Mouse (Mus musculus) left cerebral cortex, postnatal 4 days (tissue): Measurements from ENCODE around the gene Tmem94. TPM values are rescaled to one million over a fixed set of nuclear protein-coding genes. Genes with fewer than 3 reads are reported as not detected.
"Not testable (repeated sequence)": the region's sequence is repeated elsewhere in the genome, so short reads cannot be mapped to it uniquely, and the experiment has no call there.

Experiments
- DNase-seq: peaks from one replicate; pipeline ENCODE4 v3.0.0-alpha.2; 2022
- intact Hi-C: fragments of 180-260 bp; cut with DNase I; formaldehyde crosslinking; loops from one replicate; pipeline ENCODE4 v1.15.1; 2025
- total RNA-seq, 2 experiments: library from RNA; stranded (reverse); gene quantifications; 2 replicates each; pipeline ENCODE4 v1.2.3; 2021

Tmem94 gene
- total RNA-seq, result 10 to 100 TPM; 37.3 to 44.1 TPM

DNA sequence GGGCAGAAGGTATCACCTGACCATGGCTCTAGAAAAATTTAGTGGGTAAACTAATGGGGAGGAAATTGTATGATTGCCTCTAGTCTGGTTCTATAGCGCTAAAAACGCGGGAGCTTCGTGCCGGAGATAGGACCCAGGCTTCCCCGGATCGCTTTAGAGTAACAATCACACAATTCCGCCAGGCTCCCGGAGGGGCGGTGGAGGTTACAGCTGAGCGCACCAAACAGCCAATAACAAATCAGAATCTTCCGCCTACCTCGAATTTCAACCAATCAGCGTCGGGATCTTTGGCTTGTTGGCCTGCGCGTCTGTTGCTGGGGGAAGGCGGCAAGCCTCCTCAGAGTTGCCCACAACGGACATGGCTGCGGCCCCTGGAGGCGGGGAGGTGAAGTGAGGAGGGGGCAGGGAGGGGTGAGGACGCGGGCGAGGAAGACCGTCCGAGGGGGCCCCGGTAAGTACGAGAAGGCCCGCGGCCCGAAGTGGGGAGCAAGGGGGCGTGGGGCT, at the start of gene Tmem94:
TSS of gene Tmem94 (plus strand) at position 331 of the 504 bp plus-strand sequence.
- peak; percentile 97 for DNase-seq
- intact Hi-C loops, result loop anchor here (5.0 kb wide), 1 partner anchor 47 kb away; the partner anchor contains the start of genes Caskin2 and Tsen54

DNA sequence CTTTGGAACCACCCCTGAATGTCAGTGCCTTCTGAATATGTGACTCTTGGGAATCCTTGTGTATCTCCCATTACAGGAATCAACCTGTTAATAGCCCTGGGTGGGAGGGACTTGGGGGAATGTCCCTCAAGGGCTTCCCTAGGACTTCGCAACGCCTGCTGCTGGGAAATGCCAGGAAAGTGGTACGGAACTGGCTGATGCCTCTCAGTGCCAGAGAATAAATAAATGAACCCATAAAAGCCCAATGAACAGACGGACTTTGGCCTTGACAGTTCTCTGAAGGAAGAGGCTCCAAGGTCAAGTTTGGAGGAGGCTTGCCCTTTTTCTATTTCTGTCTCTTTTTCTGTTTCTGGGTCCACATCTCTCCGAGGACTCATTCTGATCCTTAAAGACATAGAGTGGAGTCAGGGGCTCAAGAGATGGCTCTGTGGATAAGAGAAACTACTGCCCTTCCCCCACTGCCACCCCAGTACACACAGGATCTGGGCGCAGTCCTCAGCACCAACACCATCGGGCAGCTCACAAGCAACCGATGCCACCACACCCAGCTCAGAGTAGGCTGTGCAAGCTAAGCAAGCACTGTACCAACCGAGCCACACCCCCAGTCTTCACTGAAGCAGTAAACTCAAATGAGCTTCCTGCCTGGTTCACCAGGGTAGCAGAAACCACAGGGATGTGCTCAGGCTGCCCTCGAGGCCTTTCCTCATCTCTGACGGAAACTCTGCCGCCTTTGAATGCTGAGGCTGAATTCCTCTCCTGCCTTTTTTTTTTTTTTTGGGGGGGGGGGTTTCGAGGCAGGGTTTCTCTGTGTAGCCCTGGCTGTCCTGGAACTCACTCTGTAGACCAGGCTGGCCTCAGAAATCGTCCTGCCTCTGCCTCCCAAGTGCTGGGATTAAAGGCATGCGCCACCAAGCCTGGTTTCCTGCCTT, 48.6 kb upstream of the Tmem94 start:
- DNase-seq, result no peak
- intact Hi-C loops, result no loop called here

DNA sequence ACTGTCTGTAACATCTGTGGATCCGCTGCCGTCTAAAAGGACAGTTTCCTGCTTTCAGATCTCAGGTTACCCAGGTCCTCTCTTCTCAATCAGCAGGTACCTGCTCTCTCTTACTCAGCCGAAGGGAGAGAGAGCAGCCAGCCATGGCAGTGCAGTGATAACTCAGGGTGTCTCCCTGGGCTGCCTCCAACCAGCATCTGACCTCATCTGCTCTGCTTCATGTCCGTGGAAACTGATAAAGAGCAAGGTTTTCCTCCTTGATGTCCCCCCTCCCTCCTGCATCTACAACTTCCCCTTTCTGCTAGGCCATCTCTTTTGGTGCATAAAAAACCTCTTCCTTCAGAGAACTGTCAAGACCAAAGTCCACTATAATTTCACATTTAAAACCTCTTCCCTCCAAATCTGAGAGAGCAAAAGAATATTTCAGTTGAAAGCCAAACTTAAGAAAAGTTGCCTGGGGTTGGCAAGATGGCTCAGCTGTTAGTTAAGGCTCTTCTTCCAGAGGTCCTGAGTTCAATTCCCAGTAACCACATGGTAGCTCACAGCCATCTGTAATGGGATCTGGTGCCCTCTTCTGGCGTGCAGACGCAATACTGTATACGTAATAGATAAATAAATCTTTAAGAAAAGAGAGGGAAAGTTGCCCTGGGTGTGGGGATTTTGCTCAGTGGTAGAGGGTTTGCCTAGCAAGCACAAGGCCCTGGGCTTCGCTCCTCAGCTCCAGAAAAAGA, 47.4 kb upstream of the Tmem94 start:
- DNase-seq, result no peak
- intact Hi-C loops, result no loop called here

DNA sequence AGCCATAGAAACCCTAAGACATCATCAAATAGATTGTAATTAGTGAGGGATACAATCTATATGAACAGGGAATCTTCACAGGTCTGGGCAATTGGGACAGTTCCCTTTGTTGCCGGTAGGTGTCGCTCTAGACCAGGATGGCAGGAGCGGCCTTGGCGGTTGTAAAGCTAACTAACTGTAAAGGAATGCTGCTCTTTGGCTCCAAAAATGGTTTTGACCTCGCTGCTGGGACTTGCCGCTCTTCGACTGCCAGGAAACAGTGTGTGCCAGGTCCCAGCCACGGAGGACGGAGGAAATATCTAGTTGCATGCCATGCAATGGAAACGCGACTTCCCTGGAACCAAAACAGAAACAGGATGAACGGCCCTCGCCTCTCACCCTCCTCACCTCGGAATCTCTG, 42.6 kb upstream of the Tmem94 start:
- peak; percentile 76 for DNase-seq
- intact Hi-C loops, result loop anchor here (2.0 kb wide), 1 partner anchor 92 kb away; the partner anchor contains the start of gene Tsen54

DNA sequence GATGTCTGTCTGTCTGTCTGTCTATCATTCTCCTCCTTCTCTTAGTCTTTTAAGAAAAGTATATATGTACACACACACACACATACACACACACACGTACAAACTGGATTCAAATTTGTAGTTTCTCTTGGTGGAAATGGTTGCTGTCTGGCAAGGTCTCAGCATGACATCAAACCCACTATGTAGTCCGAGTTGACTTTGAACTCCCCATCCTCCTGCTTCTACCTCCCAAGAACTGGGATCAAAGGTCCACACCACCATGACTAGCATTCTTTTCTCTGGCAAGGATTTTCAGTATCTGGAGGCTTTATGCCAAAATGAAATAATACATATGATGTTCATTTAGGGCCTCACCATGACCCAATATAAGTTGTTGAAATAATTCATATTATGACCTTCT, 42.0 kb upstream of the Tmem94 start:
- intact Hi-C loops, result loop anchor here (2.0 kb wide), 1 partner anchor 92 kb away; the partner anchor contains the start of gene Tsen54
- no peak for DNase-seq

DNA sequence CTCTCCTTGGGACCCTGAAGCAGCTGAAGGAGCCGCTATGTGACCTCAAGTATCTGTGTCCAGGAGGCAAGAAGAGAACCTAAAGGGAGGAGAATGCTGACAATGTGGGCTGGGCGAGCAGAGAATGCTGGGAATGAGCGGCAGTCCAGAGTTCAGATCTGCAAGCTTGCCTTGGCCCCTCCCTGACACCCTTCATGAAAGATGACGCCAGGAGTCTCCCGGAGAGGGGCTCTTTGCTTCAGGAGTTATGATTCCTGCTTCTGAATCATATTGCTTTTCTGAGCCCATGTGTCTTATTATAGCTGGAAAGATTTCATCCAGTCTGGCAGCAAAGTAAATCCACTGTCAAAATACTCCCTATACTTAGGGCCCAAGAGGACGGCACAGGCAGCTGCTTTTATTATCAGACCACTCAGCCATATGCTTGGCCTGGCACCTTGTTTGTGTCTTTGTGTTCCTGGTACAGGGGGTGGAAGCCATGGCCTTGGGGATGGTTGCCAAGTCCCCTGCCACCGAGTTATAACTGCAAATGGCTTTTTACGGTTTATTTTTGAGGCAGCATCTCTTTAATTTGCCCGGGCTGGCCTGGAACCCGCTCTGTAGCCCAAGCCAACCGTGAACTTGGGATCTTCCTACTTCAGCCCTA, 31.1 kb upstream of the Tmem94 start:
- DNase-seq, result peak; percentile 60
- intact Hi-C loops, result no loop called here

DNA sequence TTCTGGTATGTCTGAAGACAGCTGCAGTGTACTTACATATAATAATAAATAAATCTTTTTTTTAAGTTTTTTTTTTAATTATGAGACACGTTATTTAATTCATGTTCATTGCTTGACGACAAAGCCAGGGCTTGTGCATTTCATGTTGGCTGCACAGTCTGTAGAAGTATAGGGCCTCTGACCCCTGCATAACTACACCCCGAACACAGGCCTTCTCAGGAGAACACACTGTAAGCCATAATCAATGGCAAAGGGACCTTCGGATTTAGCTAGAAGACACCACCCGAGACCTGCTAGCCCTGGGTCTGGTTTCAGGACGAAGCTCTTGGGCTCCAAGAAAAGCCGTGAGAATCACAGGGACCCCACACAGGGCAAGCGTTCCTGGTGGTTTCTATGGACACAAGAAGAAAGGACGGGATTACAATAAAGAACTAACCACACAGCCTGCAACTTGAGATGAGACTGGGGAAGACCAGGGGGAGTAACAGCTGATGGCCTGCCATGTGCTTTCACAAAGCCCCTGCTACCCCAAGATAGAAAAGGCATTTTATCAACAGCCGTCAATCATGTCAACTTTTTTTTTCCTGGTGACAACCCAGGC, 27.5 kb upstream of the Tmem94 start:
- intact Hi-C loops, result no loop called here
- DNase-seq, result no peak

DNA sequence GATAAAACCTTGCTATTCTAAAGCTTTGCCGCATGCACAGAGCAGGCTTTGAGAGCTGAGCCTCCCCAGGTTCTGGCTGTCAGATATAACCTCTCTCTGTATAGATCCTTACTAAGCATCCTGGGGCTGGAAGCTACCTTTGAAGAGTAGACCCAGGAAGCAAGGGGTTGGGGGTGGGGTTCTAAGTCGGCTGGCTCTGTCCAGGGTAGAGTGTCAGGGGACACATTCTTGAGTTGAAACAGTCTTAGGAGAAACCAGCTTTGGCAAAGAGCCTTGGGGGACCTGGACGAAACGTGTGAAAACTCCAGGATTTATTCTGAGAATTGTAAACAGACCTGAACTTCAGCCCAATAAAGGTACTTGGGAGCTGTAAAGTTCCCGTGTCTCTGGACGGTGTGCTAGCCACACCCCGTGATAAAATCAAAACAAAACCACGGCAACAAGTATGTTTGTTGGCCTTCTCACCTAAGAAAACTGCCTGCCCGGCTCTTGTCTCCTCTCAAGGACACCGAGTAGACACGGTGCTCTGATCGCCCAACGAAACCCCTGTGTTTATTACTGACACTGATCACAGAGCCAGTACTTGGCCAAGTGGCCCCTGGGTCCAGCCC, 26.9 kb upstream of the Tmem94 start:
- intact Hi-C loops, result no loop called here
- no peak for DNase-seq

DNA sequence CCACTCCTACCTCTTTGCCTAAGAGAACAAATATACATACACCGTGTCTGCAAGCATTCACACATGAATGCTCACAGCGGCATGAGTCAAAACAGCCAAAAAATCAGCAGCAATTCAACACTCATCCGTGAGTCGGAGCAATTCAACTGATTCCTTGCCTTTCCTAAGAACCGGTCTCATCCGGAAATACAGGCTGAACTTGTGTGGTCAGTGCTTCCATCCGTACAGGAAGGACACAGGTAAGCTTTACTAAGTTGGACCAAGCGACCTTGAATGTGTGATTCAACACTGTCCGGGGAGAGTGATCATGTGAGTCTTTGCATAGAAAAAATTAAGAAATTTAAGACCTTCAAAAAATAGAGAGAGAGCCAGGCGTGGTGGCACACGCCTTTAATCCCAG, 24.2 kb upstream of the Tmem94 start:
- no peak for DNase-seq
- intact Hi-C loops, result loop anchor here (1.0 kb wide), 1 partner anchor 13 kb away; no protein-coding TSS in a partner anchor

DNA sequence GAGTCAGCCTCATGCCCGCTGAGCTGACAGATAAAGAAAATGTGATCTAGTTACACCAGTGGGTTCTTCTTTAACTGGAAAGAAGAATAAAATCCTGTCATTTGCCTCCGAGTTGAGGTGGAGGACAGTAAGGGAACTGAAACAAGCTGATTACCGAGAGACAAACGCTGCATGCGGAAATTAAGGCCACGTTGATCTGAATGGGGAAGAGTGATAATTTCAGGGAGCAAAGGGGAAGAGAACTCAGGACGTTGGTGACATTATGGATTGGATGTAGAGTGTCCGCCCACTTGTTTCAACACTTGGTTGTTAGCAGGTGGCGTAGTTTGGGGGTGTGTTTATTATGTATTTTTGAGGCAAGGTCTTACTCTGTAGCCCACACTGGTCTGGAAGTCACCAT, 22.3 kb upstream of the Tmem94 start:
- DNase-seq, result no peak
- intact Hi-C loops, result no loop called here

DNA sequence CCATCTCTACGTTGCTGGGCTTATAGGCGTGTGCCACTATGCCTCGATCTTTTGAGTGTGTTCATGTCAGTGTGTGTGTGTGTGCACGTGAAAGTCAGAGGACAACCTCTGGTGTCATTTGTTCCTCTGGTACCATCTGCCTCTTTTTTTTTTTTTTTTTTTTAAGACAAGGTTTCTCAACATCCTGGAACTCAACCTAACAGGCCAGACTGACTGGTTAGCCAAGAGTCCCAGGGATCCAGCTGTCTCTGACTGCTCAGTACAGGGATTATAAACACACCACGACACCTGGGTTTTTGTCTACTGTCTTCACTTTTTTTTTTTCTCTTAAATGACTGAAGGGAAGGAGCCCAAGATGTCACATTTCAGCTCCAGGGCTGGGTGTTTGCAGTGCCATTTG, 20.8 kb upstream of the Tmem94 start:
- intact Hi-C loops, result no loop called here
- no peak for DNase-seq

DNA sequence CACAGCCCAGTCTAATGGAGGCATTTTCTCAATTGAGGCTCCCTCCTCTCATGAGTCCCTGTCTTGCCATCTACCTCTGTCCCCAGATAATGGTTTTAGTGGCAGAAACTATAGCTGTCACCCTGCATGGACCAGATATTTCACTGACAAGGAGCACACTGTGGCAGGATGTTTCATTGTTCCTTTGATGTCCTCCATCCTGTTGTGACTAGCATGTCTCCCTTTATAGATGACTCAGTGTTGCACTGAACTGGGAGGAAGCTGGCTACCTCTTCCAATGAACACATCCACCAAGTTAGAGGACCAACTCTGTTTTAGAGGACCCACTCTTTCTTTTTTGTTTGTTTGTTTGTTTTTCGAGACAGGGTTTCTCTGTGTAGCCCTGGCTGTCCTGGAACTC, 19.1 kb upstream of the Tmem94 start:
- no peak for DNase-seq
- intact Hi-C loops, result no loop called here

DNA sequence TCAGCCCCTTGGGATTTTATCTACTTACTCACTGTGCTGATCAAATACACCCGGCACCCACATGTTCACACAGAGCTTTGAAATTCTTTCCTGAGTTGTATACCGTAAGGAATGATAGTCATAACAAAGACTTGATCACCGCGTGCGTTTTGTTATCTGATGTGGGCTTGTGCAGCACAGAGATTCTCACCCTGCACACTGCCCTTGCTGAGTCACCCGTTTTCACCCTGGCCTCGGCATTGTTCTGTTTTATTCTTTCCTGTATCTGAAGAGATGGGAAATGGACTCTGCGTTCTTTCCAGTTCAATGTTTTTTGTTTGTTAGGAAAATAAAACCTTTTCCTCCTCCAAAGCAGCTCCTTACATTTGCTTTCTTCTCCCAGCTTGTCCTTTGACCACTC, 18.5 kb upstream of the Tmem94 start:
- intact Hi-C loops, result no loop called here

DNA sequence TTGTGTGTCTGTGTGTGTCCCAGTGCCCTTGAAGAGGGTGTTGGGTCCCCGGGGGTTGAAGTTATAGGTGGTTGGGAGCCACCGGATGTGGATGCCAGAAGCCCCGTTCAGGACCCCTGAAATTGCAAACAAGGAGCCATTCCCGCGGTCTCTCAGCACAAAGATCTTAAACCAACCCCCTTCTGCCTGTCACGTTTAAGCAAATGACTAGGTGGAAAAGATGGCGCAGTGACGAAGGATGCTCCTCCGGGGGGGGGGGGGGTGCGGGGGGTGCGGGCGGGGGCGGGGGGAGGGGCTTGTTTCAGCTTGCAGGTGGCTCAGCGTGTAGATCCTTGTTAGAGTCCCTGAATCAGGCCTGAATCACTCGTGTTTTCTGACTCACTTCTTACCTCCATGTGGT, 17.9 kb upstream of the Tmem94 start:
- intact Hi-C loops, result no loop called here

More for the DNA sequence above, 18.5 kb upstream of the Tmem94 start:
- DNase-seq, result no peak

DNA sequence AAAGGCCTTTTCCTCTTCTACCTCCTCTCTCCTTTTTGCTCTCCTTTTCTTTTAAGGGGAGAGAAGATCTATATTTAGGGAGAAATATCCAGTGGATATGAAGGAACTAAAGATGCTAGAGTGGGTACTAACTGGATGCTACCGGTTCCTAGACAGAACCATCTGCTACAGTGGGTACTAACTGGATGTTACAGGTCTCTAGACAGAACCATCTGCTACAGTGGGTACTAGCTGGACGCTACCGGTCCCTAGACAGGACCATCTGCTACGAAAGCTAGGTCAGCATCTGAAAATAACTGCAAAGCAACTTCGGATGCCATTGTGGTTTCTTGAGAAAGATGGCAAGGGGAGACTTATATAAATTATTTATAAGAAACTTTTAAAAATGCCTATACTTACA, 15.4 kb upstream of the Tmem94 start:
- intact Hi-C loops, result no loop called here
- no peak for DNase-seq

More for the DNA sequence above, 17.9 kb upstream of the Tmem94 start:
- DNase-seq, result no peak

DNA sequence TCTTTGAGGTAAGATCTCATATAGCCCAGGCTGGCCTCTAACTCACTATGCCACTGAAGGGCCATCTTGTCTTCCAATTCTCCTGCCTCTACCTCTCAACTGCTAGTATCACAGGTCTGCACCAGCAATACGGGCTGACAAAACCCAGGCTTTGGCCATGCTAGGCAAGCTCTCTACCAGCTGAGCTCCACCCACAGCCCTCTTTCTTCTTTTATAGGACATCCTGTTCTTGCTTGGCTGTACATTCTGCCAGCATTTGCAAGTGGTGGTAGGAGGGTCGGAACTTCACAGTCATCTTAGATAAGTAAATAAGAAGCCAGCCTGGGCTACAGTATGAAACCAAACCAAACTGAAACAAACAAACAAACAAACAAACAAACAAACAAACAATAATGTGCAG, 13.5 kb upstream of the Tmem94 start:
- intact Hi-C loops, result no loop called here

DNA sequence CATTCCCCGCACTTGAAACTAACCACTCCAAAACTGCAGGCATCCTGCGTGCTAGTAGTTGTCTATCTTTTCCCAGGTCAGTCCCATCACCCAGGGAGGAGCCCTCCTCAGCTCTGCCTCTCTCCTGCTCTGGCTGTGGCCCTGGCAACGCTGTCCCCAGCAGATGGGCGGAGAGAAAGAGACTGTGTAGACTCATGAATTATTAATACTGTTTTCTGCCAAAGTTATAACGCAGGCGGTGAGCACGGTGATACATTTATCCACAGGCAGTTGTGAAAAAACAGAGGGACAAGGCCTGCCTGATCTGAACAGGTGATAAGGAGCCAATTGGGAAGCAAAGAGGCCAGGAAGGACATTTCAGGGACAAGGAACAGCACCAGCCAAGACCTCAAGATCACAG, 12.6 kb upstream of the Tmem94 start:
- DNase-seq, result peak; percentile 18
- intact Hi-C loops, result no loop called here

More for the DNA sequence above, 13.5 kb upstream of the Tmem94 start:
- DNase-seq, result no peak

DNA sequence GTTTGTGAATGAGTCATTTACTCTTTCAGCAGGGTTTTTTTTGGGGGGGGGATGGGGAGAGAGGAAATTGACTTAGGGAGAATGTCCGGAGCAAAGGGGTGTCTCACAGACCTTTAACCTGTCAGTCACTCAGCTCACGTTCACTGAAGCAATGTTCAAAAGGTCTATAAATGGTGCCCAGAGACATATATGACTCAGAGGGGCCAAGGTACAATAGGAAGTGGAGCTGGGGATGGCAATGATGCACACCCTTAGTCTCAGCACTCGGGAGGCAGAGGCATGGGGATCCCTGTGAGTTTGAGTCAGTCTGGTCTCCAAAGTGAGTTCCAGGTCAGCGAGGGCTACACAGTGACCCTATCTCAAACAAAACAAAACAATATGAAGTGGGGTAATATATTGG, 11.7 kb upstream of the Tmem94 start:
- intact Hi-C loops, result no loop called here
- no peak for DNase-seq

DNA sequence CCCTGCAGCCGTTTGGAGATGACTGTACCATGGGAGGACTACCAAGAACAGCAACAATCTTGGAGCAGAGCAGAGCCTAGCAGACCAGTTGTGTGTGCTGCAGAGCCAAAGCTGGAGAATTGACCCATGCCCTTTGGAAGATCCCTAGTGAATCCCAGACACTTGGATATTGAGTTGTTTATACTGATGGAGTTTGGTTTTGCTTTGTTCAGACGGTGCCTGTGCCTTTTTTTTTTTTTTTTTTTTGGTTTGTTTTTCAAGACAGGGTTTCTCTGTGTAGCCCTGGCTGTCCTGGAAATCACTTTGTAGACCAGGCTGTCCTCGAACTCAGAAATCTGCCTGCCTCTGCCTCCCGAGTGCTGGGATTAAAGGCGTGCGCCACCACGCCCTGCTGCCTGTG, 3.1 kb upstream of the Tmem94 start:
- intact Hi-C loops, DNase-seq: not testable (repeated sequence)

DNA sequence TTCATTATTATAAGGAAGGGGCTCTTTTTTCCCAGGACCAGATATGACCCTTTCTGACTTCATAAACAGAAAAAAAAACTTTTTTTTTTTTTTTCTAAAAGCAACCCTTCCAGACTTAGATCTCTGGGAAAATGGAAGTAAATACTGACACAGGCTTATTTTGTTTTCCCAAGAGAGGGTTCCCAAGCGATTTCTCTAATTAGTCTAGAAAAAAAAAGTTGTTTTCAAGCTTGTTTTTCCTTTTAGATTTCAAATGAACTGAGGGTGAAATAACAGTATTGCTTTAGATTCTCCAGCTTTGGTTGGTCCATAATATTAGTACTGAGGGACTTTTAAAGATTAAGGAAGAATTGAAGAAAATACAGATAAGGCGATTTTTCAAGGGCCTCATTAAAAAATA, 535 bp upstream of the Tmem94 start:
- intact Hi-C loops, result loop anchor here (5.0 kb wide), 1 partner anchor 48 kb away; the partner anchor contains the start of genes Caskin2 and Tsen54

More for the DNA sequence above, 535 bp upstream of the Tmem94 start:
- DNase-seq, result no peak
